Mouse (Mus musculus) heart, postnatal 0 days (tissue): Measurements from ENCODE around the gene Ttc39b. TPM values are rescaled to one million over a fixed set of nuclear protein-coding genes. Genes with fewer than 3 reads are reported as not detected.

ENCODE experiments used
- ATAC-seq: fragments of 200-750 bp; cut with Nextera tagmentation; 2 replicates; pipeline ENCODE4 v1.8.0; 2017; ENCODE audit warnings: low read depth, moderate number of reproducible peaks, moderate library complexity; ENCODE audit not compliant: insufficient read depth
- DNase-seq: peaks from one replicate; pipeline ENCODE4 v3.0.0-alpha.2; 2016; ENCODE audit warnings: low spot score
- H3K27ac ChIP-seq: fragments of 300-500 bp; sonication (generic); 2 replicates; pipeline ENCODE4 v1.5.1; 2014; ENCODE audit warnings: low read depth, mild to moderate bottlenecking
- H3K27me3 ChIP-seq: fragments of 300-500 bp; sonication (generic); 2 replicates; pipeline ENCODE4 v1.6.1; 2014; ENCODE audit warnings: low read length, mixed read lengths; ENCODE audit not compliant: control insufficient read depth, insufficient read depth
- H3K36me3 ChIP-seq: fragments of 300-500 bp; sonication (generic); replicated peaks from 2 replicates; pipeline ENCODE4 v1.6.1; 2014; ENCODE audit warnings: low read length, mixed read lengths; ENCODE audit not compliant: control insufficient read depth, insufficient read depth
- H3K4me1 ChIP-seq: fragments of 300-500 bp; sonication (generic); 2 replicates; pipeline ENCODE4 v1.6.1; 2014; ENCODE audit warnings: antibody characterized with exemption; ENCODE audit not compliant: control insufficient read depth, insufficient read depth
- H3K4me2 ChIP-seq: fragments of 300-500 bp; sonication (generic); 2 replicates; pipeline ENCODE4 v1.6.1; 2014; ENCODE audit warnings: low read depth, mild to moderate bottlenecking, low read length, moderate library complexity
- H3K4me3 ChIP-seq: fragments of 300-500 bp; sonication (generic); 2 replicates; pipeline ENCODE4 v1.5.1; 2014; ENCODE audit warnings: low read depth, low read length
- H3K9ac ChIP-seq: fragments of 300-500 bp; sonication (generic); replicated peaks from 2 replicates; pipeline ENCODE4 v1.6.1; 2014; ENCODE audit warnings: low read depth, low read length, mixed read lengths
- H3K9me3 ChIP-seq: fragments of 300-500 bp; sonication (generic); replicated peaks from 2 replicates; pipeline ENCODE4 v1.6.1; 2016; ENCODE audit warnings: low read length; ENCODE audit not compliant: control insufficient read depth
- CTCF ChIP-seq: IDR thresholded peaks from 2 replicates; pipeline ENCODE4 v1.5.1; 2016; ENCODE audit warnings: antibody characterized with exemption, control low read depth, low read depth
- EP300 ChIP-seq: IDR thresholded peaks from 2 replicates; pipeline ENCODE4 v1.6.1; 2016; ENCODE audit warnings: antibody characterized with exemption, low read depth
- WGBS: fragments of 180-500 bp; shearing (Covaris S2); extraction: QIAGEN DNeasy Blood & Tissue Kit; methylation state at CpG from one replicate; pipeline ENCODE4 v1.1.7; 2014; 5-methylcytosine and 5-hydroxymethylcytosine counted together
- polyA plus RNA-seq: library from polyadenylated mRNA; unstranded; fragments of >200 nt; fragmentation: Nextera tagmentation; extraction: Ambion mirVana; gene quantifications from 2 replicates; pipeline ENCODE4 v1.2.1, GENCODE M21; 2015
- total RNA-seq: library from RNA; depleted of rRNA; stranded (reverse); fragments of >200 nt; gene quantifications from 2 replicates; pipeline ENCODE4 v1.2.3, GENCODE M21; 2014; ENCODE audit warnings: low replicate concordance

Gene Ttc39b
- total and polyA plus RNA-seq, 2 experiments from 2014 or later: 4.1 to 4.3 TPM

DNA sequence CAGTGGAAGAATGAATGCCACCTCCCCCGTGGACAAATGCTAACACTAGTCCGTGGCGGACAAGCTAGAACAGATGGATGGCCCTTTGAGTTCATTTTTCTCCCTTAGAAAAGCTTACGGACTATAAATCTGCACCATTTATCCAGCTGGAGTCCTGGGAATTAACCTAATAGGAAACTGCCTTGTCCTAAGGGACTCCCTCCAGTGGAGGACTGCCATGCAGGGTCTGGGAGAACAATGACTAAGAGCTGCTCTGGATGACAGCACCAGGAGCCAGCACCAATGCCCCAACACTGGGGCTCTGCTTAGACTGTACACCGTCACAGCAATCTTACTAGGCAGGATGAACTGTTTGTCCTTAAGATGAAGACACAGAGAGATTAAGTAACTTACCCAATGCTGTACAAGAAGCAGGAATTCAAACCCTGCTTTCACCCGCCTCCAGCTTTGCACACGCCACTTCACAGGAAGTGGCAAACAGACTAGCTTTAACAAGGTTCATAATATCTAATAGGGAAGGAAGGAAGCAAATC is 9.7 kb downstream of the Ttc39b start:
- no peaks in the 10 kb centered on the region for H3K36me3 ChIP-seq
- H3K4me3 ChIP-seq: no peak overlapping the region
- H3K27me3 ChIP-seq: no peaks in the 10 kb centered on the region
- no peak overlapping the region for H3K4me2 ChIP-seq
- H3K4me1 ChIP-seq: 0 out of 2 replicates have a peak, but pooled peaks cover 11% of the 10 kb centered on the region
- DNase-seq (no peak), ATAC-seq (no peak)
- WGBS: 84% methylated on average over 7 of the region's 7 CpGs
- H3K9ac ChIP-seq: no peak overlapping the region
- no peak for TF ChIP-seq CTCF
- no peak for TF ChIP-seq EP300
- 0 out of 2 replicates have a peak overlapping the region, but pooled peaks have one; percentile 12 for H3K27ac ChIP-seq
- no peaks in the 10 kb centered on the region for H3K9me3 ChIP-seq

DNA sequence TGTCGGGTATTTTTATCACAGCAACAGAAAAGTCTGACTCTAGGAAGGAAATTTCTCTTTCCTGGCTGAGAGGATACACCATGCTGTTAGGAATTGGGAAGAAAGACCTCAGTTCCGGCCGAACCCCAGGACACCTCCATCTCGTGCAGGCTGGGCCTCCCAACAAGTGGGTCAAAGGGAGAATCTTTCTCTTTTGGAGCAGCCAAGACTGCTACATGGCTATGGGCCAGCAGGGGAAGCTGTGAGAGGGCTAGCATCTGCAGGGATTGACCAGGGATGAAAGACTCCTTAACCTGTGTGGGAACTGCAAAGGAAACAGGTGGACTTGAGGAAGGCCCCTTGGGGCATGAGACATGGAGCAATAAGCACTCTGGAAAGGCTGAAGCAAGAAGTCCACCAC is 11.7 kb downstream of the Ttc39b start:
- Histone ChIP-seq H3K9me3 (no peaks in the 10 kb centered on the region), H3K27me3 (no peaks in the 10 kb centered on the region), H3K36me3 (no peaks in the 10 kb centered on the region), H3K4me2 (no peak overlapping the region), H3K4me3 (no peak overlapping the region), H3K27ac (no peak overlapping the region), H3K4me1 (0 out of 2 replicates have a peak, but pooled peaks cover 18% of the 10 kb centered on the region), H3K9ac (no peak overlapping the region)
- DNase-seq (no peak), ATAC-seq (no peak)
- WGBS: 69% methylated on average over 4 of the region's 4 CpGs
- no peak for TF ChIP-seq CTCF
- 0 out of 2 replicates have a peak, but pooled peaks have one; percentile 59 for TF ChIP-seq EP300

DNA sequence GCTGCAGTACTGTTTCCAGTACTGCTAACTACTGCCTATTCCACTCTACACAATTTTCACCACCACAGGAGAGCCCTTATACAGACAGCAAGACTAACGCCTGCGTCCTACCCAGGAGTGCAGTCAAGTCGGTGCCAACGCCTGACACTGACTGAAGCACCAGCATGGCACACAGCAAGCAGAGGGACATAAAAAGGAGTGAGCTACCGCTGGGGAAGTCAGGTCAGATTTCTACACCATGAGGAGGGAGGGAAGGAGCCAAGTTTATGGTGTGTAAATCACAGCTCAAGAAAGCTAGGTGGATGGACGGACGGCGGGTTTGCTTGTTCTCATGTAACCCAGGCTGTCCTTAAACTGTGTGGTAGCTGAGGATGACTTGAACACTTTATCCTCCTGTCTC is 12.6 kb downstream of the Ttc39b start:
- DNase-seq (no peak), ATAC-seq (no peak)
- H3K4me1 ChIP-seq: 0 out of 2 replicates have a peak, but pooled peaks cover 18% of the 10 kb centered on the region
- H3K27me3 ChIP-seq: no peaks in the 10 kb centered on the region
- H3K27ac ChIP-seq: no peak overlapping the region
- WGBS: 83% methylated on average over 8 of the region's 8 CpGs
- no peak overlapping the region for H3K4me2 ChIP-seq
- no peak for TF ChIP-seq EP300
- no peak for TF ChIP-seq CTCF
- H3K9ac ChIP-seq: no peak overlapping the region
- no peaks in the 10 kb centered on the region for H3K36me3 ChIP-seq
- no peaks in the 10 kb centered on the region for H3K9me3 ChIP-seq
- no peak overlapping the region for H3K4me3 ChIP-seq

DNA sequence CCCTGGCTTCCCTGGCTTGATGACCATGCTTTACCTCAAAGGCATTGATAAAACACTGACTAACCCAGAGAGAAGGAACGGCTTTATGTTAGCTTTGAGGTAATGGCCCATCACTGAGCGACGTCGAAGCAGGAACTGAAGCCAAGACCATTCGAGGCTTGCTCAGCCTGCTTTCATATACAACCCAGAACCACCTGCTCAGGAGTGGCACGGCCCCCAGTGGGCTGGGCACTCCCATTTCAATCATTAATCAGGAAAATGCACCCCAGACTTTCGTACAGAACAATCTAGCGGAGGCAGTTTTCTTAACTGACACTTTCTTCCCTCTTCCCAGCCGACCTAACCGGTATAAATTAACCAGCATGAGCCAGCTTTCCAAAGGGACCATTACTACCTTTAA is 13.1 kb downstream of the Ttc39b start:
- no peaks in the 10 kb centered on the region for H3K27me3 ChIP-seq
- 81% methylated on average over 10 of the region's 10 CpGs for WGBS
- no peaks in the 10 kb centered on the region for H3K36me3 ChIP-seq
- no peak overlapping the region for H3K9ac ChIP-seq
- 0 out of 2 replicates have a peak, but pooled peaks cover 18% of the 10 kb centered on the region for H3K4me1 ChIP-seq
- no peak overlapping the region for H3K4me2 ChIP-seq
- no peak for TF ChIP-seq CTCF
- no peak for TF ChIP-seq EP300
- no peak overlapping the region for H3K27ac ChIP-seq
- H3K4me3 ChIP-seq: no peak overlapping the region
- ATAC-seq (no peak), DNase-seq (no peak)
- H3K9me3 ChIP-seq: no peaks in the 10 kb centered on the region

DNA sequence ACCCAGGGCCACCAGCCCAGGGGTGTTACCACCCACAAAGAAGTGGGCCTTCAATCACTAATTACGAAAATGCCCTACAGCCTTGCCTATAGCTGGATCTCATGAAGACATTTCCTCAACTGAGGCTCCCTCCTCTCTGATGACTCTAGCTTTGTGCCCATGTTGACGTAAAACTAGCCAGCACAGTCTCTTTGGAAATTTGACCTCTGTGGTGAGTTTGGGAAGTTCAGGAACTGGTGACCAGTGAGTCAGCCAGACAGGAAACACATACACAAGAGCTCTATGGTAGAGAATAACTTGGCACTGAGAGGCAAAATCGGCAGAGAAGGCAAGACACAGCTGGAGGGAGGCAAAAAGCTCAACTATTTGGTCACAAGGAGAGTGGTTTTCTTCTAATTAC is 15.1 kb downstream of the Ttc39b start:
- Histone ChIP-seq H3K4me1 (0 out of 2 replicates have a peak, but pooled peaks cover 7% of the 10 kb centered on the region), H3K9me3 (no peaks in the 10 kb centered on the region), H3K4me3 (no peak overlapping the region), H3K36me3 (no peaks in the 10 kb centered on the region), H3K9ac (no peak overlapping the region), H3K27ac (no peak overlapping the region; the same call in 1 of the 2 replicates), H3K27me3 (no peaks in the 10 kb centered on the region), H3K4me2 (no peak overlapping the region)
- WGBS: 70% methylated on average over 3 of the region's 3 CpGs
- ATAC-seq: no peak
- no peak for DNase-seq
- TF ChIP-seq CTCF: no peak
- TF ChIP-seq EP300: no peak
